Mouse (Mus musculus) WW6 (cell line): Measurements from ENCODE around the gene Sim2.

Experiments
- DNase-seq: peaks from one replicate; pipeline ENCODE4 v3.0.0-alpha.2; 2013; ENCODE audit warnings: low read depth, low spot score

The Sim2 gene

GRCm38 (mm10) chr16:94164236-94164635 is 79.5 kb downstream of the Sim2 start:
- DNase-seq: no peak

- DNase-seq: no peak
These were observed 80.2 kb downstream of the Sim2 start for GRCm38 (mm10) chr16:94164978-94165377.

- DNase-seq: no peak
These were observed 84.2 kb downstream of the Sim2 start for GRCm38 (mm10) chr16:94168655-94169545.

- DNase-seq: peak; percentile 38
These were observed 85.5 kb downstream of the Sim2 start for GRCm38 (mm10) chr16:94170218-94170617.

DNA sequence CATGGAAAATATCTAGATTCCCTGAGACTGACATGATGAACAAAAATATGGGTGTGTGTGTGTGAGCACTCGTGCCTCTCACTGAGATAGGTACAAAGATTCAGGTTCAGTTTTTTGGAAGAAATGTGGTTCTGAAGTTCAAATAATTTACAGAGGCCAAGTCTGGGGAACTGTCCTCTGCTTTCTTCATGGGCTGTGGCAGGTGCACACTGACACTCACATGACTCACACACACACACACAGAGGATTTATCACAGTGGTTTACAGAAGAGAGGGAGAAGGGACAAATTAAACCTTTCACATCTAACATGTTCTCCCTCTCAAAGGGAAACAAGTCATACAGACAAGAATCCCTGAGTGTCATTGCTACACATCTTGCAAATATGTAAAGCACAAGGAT is 88.6 kb downstream of the Sim2 start:
- DNase-seq: no peak

GRCm38 (mm10) chr16:94175366-94175986 is 90.7 kb downstream of the Sim2 start:
- DNase-seq: no peak
